Mouse (Mus musculus): Measurements from ENCODE around the gene Neurod2.

Neurod2 gene

DNA sequence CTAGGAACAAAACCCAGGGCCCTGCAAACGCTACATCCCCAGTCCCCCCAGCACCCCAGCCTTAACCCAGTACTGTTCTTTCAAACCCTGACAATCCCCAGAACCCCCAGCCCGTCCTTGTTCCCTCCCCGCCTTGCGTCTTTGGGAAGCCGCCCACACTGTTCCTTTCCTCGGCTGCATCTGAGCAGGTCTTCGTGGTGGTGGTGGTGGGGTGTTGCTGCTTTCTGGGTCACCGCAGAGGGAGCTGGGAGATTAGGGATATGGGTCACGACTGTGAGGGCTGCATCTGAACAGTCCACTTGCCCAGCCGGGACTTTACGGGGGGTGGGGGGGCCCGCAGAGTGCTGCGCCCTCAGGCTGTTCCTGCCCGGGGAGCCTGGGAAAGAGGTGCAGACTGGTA is 25.0 kb upstream of the Neurod2 start:
- no peak for DNase-seq (ENCODE audit: low spot score)

DNA sequence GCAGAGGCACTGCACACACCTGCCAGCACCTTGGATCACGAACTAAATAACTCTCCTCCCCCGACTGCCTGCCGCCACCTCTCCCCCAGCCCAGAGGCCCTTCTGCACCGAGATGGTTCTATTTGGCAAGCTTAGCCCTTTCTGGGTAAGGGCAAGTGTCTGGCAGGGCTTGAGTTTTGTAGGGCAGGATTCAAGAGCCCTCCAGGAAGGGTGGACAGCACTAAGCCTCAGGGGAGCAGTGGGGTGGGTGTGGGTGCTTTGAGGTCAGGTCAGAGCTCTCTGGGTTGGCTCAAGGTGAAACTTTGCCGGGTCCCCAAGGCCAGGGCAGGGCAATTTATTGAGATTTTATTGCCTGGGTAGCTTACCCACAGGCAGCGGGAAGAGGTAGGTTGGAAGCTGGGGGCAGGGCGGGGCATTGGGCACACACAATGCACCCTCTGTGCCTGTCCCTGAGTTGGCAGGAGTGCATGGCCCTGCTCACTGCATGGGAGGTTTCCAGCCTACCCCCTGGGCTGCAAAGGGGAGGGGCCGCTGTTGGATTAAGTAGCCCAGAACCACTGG is 24.3 kb upstream of the Neurod2 start:
- no peak for DNase-seq (ENCODE audit: low spot score)

DNA sequence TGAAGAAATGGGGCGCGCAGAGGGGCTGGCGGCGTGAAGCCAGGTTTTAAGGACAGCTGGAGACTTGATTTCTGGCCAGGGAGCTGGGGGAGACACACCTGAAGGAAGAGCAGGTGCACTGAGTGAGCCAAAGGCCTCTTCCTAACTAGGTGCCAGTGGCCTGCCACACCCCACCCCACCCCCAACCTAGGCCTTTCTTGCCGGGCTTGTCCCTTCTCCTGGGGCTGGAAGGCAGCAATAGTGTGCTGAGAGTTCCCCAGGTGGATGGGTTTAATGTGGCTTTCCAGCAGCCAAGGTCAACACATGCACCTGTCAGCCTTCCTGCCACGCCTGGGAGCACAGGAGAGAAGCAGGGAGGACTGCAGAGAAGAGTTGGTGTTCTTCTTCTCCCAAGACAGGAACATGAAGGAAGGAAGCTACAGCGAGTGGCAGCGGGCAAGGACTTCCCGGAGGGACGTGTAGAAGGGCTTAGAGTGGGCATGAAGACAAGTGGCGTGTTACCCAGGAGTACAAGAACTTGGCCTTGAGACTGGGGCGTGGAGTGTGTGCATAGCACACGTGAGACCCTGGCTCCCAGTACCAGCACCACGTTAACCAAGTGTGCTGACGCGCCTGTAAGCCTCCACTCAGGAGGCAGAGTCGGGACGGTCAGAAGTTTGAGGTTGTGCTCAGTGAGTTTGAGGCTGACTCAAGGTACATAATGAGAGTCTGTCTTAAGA is 23.0 kb upstream of the Neurod2 start:
- DNase-seq (ENCODE audit: low spot score) = no peak

GRCm38 (mm10) chr11:98349308-98349707 is 19.9 kb upstream of the Neurod2 start:
- no peak for DNase-seq (ENCODE audit: low spot score)

DNA sequence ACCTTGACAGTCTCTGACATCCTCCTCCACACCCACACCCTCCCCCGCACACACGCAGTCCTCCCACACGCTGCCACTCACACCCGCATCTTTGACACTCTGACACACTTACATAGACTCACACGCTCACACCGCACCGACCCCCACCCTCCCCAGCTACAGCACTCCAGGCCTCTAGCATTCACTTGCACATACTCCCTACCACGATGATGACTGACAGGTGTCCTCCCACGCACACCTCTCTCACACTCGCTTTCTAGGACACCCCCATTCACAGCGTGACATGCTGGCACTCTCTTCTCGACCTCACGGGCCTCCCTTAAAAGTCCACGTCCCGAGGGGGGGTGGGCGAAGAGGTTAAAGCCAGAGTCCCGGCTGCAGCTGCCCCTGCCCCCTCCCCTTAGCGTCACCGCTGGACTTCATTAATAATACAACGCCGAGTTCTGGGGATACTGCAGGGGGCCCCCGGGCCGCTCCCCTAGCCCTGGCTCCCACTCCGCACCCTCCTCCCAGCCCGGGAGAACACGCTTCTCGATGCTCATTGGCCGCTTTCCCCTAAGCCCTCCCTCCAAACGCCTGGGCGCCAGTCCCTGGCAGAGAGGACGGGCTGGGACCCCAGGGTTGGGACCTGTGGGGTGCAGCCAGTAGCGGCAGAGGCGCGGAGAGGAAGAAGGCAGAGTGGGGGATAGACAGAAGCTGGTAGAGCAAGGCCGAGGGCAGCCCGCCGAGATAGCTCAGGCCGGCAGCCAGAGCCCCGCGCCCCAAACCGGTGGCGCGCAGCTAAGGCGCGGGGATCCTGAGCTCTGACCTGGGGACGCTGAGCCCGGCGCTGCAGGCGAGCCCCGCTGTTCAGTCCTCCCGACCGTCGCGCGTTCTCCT is 18.9 kb upstream of the Neurod2 start, which contains the start of gene Ppp1r1b:
Gene Ppp1r1b (plus strand): TSS at position 322 of the 879 bp plus-strand sequence.
- no peak for DNase-seq (ENCODE audit: low spot score)

GRCm38 (mm10) chr11:98347385-98348082 is 18.1 kb upstream of the Neurod2 start:
- no peak for DNase-seq (ENCODE audit: low spot score)

GRCm38 (mm10) chr11:98346168-98346567 is 16.7 kb upstream of the Neurod2 start:
- no peak for DNase-seq (ENCODE audit: low spot score)

DNA sequence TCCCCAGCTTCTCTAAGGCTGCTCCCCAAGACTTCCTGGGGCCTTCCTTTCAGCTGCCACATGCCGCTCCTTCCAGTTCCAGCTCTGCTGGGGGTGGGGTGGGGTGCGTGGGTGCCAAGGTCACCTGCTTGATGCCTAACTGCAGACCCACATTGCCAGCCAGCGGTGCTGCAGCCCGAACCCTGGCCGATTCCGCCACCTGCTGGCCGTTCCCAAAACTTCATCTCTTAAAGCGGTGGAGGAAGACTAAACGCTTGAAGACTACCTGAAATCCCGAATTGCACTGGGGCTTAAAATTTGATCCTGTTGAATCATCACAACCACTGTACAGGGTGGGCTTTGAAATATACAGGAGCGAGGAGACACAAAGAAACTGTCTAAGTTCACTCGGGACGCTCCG is 15.8 kb upstream of the Neurod2 start:
- peak; percentile 85 for DNase-seq (ENCODE audit: low spot score)

- DNase-seq (ENCODE audit: low spot score) = peak; percentile 97
Observed at GRCm38 (mm10) chr11:98342000-98342945, 12.8 kb upstream of the Neurod2 start.

DNA sequence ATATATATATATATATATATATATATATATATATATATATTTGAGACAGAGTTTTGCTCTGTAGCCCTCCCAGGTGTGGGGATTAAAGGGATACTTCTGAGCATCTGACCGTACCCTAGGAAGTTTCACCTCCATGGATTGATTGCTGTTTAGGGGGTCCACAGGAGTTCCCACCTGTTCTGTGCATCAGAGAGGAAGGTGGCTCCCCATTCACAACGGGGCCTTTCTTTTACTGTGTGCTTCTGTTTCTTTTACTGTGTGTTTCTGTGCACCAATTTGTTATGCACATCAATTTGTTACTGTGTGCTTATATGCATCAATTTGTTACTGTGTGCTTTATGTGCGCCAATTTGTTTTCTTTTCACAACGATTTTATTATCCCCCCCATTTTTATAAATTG is 11.7 kb upstream of the Neurod2 start:
- no peak for DNase-seq (ENCODE audit: low spot score)

GRCm38 (mm10) chr11:98340597-98340996 is 11.1 kb upstream of the Neurod2 start:
- DNase-seq (ENCODE audit: low spot score) = no peak

DNA sequence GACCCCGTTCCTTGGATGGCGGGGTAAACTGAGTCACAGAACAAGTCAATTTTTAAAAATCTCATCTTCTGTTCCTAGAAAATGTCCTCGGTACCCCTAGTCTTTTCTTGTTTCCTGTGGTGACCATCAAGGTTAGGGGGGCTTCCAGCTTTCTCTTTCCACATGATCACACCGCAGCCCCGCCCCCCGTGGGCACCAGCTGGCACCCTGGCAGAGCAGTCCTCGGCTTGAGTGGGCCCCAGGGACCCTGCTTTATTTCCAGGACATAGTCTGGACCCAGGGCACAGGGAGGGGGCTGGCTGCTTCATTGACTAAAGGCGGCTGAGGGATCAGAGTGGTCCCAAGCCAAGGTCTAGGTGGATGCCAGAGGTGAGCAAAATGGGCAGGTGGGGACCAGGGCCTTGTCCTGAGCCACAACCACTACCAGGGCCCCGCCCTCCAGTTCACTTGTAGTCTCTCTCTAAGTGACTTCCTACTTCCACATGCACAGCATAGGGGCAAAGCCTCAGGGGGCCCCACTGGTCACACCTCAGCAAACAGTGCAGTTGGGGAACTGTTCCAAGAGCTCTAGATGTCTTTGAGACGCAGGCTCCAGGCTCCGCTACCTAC is 10.3 kb upstream of the Neurod2 start:
- DNase-seq (ENCODE audit: low spot score) = no peak

DNA sequence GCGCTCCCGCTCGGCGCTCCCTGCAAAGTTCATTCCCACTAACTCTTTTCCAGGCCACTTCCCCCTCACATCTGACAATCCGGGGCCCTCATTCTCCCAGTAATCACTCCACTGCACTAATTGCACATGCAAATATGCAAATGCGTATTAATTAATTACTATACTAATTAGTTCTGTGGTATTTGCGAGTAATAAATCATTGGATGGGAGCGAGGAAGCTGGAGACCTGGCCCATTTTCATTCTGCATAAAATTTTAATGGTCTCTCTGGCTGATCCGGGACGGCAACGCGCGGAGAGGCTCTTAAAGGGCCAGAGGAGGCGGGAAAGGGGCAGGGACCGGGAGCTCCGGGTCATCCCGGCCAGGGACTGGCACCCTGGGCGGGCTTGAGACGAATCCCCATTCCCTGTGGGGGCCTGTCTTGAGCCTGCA is 9.6 kb upstream of the Neurod2 start:
- peak; percentile 63 for DNase-seq (ENCODE audit: low spot score)

DNA sequence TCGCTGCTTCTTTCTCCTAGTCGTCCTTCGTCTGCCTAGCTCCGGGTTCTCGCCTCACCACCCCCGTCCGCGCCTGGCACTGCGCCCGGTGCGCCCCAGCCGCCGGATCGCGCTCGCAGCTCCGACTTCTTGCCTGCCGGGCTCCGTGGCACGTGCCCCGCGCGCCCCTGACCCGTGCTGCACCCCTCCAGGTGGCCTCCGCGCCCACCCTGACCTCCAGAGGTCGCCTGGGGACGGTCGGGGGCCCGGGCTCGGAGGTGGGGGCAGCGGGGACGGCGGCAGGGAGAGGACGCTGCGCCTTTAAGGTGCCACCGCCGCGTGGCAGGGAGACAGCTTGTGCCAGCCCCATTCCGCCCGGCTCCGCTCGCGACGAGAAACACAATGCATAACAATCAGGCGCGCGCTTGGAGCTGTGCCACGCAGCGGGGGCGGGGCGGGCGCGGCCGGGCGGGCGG is 9.1 kb upstream of the Neurod2 start:
- peak; percentile 60 for DNase-seq (ENCODE audit: low spot score)

- DNase-seq (ENCODE audit: low spot score) = no peak
Observed at GRCm38 (mm10) chr11:98336245-98337107, 7.0 kb upstream of the Neurod2 start.

- no peak for DNase-seq (ENCODE audit: low spot score)
Observed at GRCm38 (mm10) chr11:98335250-98335649, 5.8 kb upstream of the Neurod2 start.

GRCm38 (mm10) chr11:98333981-98334741 is 4.7 kb upstream of the Neurod2 start:
- no peak for DNase-seq (ENCODE audit: low spot score)

- no peak for DNase-seq (ENCODE audit: low spot score)
Observed at GRCm38 (mm10) chr11:98333263-98333696, 3.8 kb upstream of the Neurod2 start.

GRCm38 (mm10) chr11:98332841-98333240 is 3.4 kb upstream of the Neurod2 start:
- no peak for DNase-seq (ENCODE audit: low spot score)

Measured in retina, embryonic 14.5 days (tissue).